Mouse (Mus musculus) gonadal fat pad, adult 2 months (tissue): ENCODE data around the gene Gm10310. TPM values are rescaled to one million over a fixed set of nuclear protein-coding genes. Genes with fewer than 3 reads are reported as not detected.
"Not testable (repeated sequence)": the region's sequence is repeated elsewhere in the genome, so short reads cannot be mapped to it uniquely, and the experiment has no call there.

Source experiments
- DNase-seq: peaks from one replicate; pipeline ENCODE4 v3.0.0-alpha.2; 2012; ENCODE audit warnings: low read depth
- polyA plus RNA-seq: library from polyadenylated mRNA; depleted of rRNA; stranded (reverse); fragments of >200 nt; gene quantifications from 2 replicates; pipeline ENCODE4 v1.2.3, GENCODE M21; 2012; rRNA removed

Gene Gm10310
- not detected in 2 replicates for polyA plus RNA-seq

- not testable (repeated sequence) for DNase-seq
Measured at GRCm38 (mm10) chr10:129984962-129985361, at the start of gene Gm10310. TSS of gene Gm10310 (minus strand) at chr10:129985062.

- no peak for DNase-seq
Measured at GRCm38 (mm10) chr10:130030048-130030447, 45.2 kb upstream of the Gm10310 start, which contains the start of gene Olfr821. TSS of gene Olfr821 (plus strand) at chr10:130030348.

- no peak for DNase-seq
Measured at GRCm38 (mm10) chr10:130012321-130012720, 27.5 kb upstream of the Gm10310 start, which contains the start of gene Olfr820. TSS of gene Olfr820 (plus strand) at chr10:130012621.

DNA sequence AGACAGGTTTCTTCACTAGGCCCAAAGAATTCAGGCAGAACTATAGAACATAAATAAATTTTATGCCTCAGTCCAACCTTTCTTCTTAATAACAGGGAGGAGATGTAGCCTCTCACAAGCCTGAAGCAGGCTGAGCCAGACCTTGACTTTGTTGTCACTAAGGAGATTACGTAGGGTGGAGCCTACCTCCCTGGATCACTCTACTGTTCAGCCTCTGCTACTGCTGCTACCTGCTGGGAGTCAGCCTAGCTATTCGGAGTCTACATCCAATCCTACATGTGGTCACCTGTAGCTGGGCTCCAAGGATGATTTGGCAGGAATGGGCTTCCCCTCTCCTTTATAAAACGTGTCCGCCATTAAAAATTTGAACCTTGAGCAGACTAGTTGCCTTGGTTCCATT lies 20.5 kb upstream of the Gm10310 start:
- DNase-seq, result not testable (repeated sequence)

DNA sequence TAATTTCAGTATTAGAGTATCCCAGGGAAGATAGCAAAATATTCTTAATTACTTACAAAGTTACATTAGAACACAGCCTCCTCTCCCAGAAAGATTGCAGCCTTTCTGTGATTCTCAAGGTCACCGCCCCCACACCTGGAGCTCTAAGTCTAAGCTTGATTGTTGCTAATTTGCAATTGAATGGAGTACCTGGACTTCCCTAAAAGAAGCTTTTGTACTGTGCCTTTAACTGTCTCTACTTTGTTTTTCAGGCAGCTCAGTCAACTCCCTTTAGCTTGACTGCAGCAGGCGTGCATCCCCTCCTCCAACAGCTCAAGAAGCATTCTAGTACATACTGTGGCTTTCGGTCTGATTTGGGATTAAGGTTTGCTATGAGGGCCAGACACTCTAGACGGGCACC lies 19.2 kb upstream of the Gm10310 start:
- DNase-seq, result not testable (repeated sequence)

DNA sequence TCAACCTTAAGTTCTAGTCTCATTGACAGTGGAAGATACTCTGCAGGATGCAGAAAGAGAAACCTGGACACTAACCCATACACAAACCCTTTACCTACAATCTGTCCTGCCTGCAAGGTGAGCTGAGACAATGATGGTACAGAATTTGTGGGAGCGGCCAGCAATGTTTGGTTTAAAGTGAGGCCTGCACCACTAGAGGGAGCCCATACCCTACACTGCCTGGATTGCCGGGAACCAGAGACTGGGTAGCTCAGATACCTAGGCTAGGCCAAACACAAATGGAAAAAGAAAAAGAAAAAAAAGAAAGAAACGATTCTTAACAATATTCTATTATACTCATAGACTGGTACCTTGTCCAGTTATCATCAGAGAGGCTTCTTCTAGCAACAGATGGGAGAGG lies 3.0 kb downstream of the Gm10310 start:
- DNase-seq, result not testable (repeated sequence)

- DNase-seq, result not testable (repeated sequence)
Measured at GRCm38 (mm10) chr10:129976040-129976439, 8.8 kb downstream of the Gm10310 start, which contains the start of gene Olfr247. TSS of gene Olfr247 (minus strand) at chr10:129976140.

DNA sequence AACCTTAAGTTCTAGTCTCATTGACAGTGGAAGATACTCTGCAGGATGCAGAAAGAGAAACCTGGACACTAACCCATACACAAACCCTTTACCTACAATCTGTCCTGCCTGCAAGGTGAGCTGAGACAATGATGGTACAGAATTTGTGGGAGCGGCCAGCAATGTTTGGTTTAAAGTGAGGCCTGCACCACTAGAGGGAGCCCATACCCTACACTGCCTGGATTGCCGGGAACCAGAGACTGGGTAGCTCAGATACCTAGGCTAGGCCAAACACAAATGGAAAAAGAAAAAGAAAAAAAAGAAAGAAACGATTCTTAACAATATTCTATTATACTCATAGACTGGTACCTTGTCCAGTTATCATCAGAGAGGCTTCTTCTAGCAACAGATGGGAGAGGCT lies 11.9 kb downstream of the Gm10310 start:
- DNase-seq, result not testable (repeated sequence)

DNA sequence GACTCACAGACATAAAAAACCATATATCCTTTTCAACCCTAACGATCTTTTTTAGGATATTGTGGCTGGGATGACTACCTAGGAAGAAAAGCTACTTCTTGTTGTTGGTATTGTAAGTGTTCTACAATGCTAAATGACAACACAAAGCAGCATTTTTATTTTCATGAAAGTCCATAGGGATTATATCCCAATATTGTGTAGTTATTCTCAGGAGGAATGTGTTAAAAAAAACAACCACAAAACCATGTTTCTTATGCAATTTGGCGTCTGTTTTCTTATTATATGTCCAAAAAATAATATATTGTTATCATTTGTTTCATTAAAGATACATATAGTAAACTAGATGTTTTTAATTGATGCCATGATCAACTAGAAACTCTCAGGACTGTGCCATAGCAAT lies 17.7 kb downstream of the Gm10310 start, which contains the start of gene Olfr819:
Olfr819 (minus strand) TSS at position 101 of the 400 bp plus-strand sequence.
- DNase-seq, result not testable (repeated sequence)

- DNase-seq, result not testable (repeated sequence)
Measured at GRCm38 (mm10) chr10:129966232-129966631, 18.6 kb downstream of the Gm10310 start.

DNA sequence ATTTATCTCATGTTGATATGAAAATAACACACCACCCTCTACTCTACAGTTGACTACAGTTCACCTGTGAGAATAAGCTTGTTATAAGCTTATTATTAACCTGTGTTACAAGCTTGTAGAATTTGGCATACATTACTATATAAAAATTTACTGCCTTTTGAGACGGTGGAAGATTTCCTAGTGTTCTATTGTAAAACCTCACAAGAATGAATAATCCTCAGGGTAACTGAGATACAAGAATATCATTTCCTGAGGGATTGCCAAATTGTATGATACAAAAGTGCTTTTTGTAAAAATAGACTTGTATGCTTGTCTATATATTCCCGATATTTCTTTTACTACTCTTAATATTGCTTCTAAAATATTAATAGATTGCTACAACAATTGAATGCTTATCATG lies 35.9 kb downstream of the Gm10310 start, which contains the start of gene Olfr818:
Olfr818 (minus strand) TSS at position 101 of the 400 bp plus-strand sequence.
- no peak for DNase-seq

Other genes with a start within 250 kb of the Gm10310 start
- not detected in 2 replicates for gene Olfr806, start 243.1 kb downstream of the Gm10310 start, polyA plus RNA-seq
- gene Olfr807, start 227.3 kb downstream of the Gm10310 start, polyA plus RNA-seq, result not detected in 2 replicates
- not detected in 2 replicates for gene Olfr808, start 219.6 kb downstream of the Gm10310 start, polyA plus RNA-seq
- gene Olfr809, start 210.4 kb downstream of the Gm10310 start, polyA plus RNA-seq, result not detected in 2 replicates
- gene Olfr810, start 190.1 kb downstream of the Gm10310 start, polyA plus RNA-seq, result not detected in 2 replicates
- gene Olfr811, start 180.7 kb downstream of the Gm10310 start, polyA plus RNA-seq, result not detected in 2 replicates
- gene Olfr812, start 139.0 kb downstream of the Gm10310 start, polyA plus RNA-seq, result not detected in 2 replicates
- not detected in 2 replicates for gene Olfr813, start 129.7 kb downstream of the Gm10310 start, polyA plus RNA-seq
- not detected in 2 replicates for gene Olfr814, start 105.2 kb downstream of the Gm10310 start, polyA plus RNA-seq
- not detected in 2 replicates for gene Olfr815, start 79.2 kb downstream of the Gm10310 start, polyA plus RNA-seq
- not detected in 2 replicates for gene Olfr816, start 69.5 kb downstream of the Gm10310 start, polyA plus RNA-seq
- gene Olfr818, start 36.0 kb downstream of the Gm10310 start, polyA plus RNA-seq, result not detected in 2 replicates
- not detected in 2 replicates for gene Olfr819, start 17.8 kb downstream of the Gm10310 start, polyA plus RNA-seq
- not detected in 2 replicates for gene Olfr247, start 8.9 kb downstream of the Gm10310 start, polyA plus RNA-seq
- not detected in 2 replicates for gene Olfr820, start 27.6 kb upstream of the Gm10310 start, polyA plus RNA-seq
- not detected in 2 replicates for gene Olfr821, start 45.3 kb upstream of the Gm10310 start, polyA plus RNA-seq
- not detected in 2 replicates for gene Olfr822, start 86.1 kb upstream of the Gm10310 start, polyA plus RNA-seq
- gene Olfr823, start 130.3 kb upstream of the Gm10310 start, polyA plus RNA-seq, result not detected in 2 replicates
- not detected in 2 replicates for gene Olfr824, start 144.9 kb upstream of the Gm10310 start, polyA plus RNA-seq
- not detected in 2 replicates for gene Olfr825, start 181.7 kb upstream of the Gm10310 start, polyA plus RNA-seq
- gene Olfr826, start 199.1 kb upstream of the Gm10310 start, polyA plus RNA-seq, result not detected in 2 replicates
- gene Olfr827, start 229.3 kb upstream of the Gm10310 start, polyA plus RNA-seq, result not detected in 2 replicates